Mouse (Mus musculus): ENCODE results near the gene Fzd9.
"Not testable (repeated sequence)": the region's sequence is repeated elsewhere in the genome, so short reads cannot be mapped to it uniquely, and the experiment has no call there.

The Fzd9 gene

GRCm38 (mm10) chr5:135247337-135247736 lies 3.7 kb downstream of the Fzd9 start:
- DNase-seq: no peak

- DNase-seq: no peak
Measured at GRCm38 (mm10) chr5:135246531-135246930, 4.5 kb downstream of the Fzd9 start.

- DNase-seq: no peak
Measured at GRCm38 (mm10) chr5:135243166-135243565, 7.9 kb downstream of the Fzd9 start.

GRCm38 (mm10) chr5:135242608-135243007 lies 8.4 kb downstream of the Fzd9 start:
- no peak for DNase-seq

GRCm38 (mm10) chr5:135242136-135242535 lies 8.9 kb downstream of the Fzd9 start:
- DNase-seq: no peak

GRCm38 (mm10) chr5:135241474-135241873 lies 9.6 kb downstream of the Fzd9 start:
- DNase-seq: no peak

GRCm38 (mm10) chr5:135238832-135239231 lies 12.2 kb downstream of the Fzd9 start:
- no peak for DNase-seq

GRCm38 (mm10) chr5:135236571-135236970 lies 14.5 kb downstream of the Fzd9 start:
- peak; percentile 66 for DNase-seq

- peak; percentile 57 for DNase-seq
Measured at GRCm38 (mm10) chr5:135233166-135233920, 17.7 kb downstream of the Fzd9 start.

- no peak for DNase-seq
Measured at GRCm38 (mm10) chr5:135230186-135230585, 20.8 kb downstream of the Fzd9 start.

GRCm38 (mm10) chr5:135225879-135226278 lies 25.2 kb downstream of the Fzd9 start:
- not testable (repeated sequence) for DNase-seq

GRCm38 (mm10) chr5:135224169-135224568 lies 26.9 kb downstream of the Fzd9 start:
- no peak for DNase-seq

- DNase-seq: no peak
Measured at GRCm38 (mm10) chr5:135222066-135222465, 29.0 kb downstream of the Fzd9 start.

GRCm38 (mm10) chr5:135220941-135221340 lies 30.1 kb downstream of the Fzd9 start:
- no peak for DNase-seq

GRCm38 (mm10) chr5:135216871-135217270 lies 34.2 kb downstream of the Fzd9 start:
- DNase-seq: no peak

GRCm38 (mm10) chr5:135208197-135208596 lies 42.8 kb downstream of the Fzd9 start:
- DNase-seq: no peak

- no peak for DNase-seq
Measured at GRCm38 (mm10) chr5:135202763-135203162, 48.3 kb downstream of the Fzd9 start.

Data from kidney, postnatal 14 days (tissue).